Mouse (Mus musculus): Measurements from ENCODE around the gene Fnbp1. TPM values are rescaled to one million over a fixed set of nuclear protein-coding genes. Genes with fewer than 3 reads are reported as not detected.
A peak's percentile ranks its signal among the peaks of the same experiment; 100 is the strongest.

Gene Fnbp1
- polyA plus RNA-seq, 1 experiment from 2014 or later, result 15.7 TPM

GRCm38 (mm10) chr2:31096119-31096518, 45.7 kb downstream of the Fnbp1 start:
- Histone ChIP-seq H3K9ac (ENCODE audit: low read length) (no peak overlapping the region), H3K36me3 (ENCODE audit: control insufficient read depth, insufficient read depth, low read length) (0 out of 2 replicates have a peak, but pooled peaks cover 4% of the 10 kb centered on the region), H3K9me3 (ENCODE audit: control insufficient read depth, low read length) (no peaks in the 10 kb centered on the region), H3K27me3 (ENCODE audit: control insufficient read depth, insufficient read depth, low read length) (no peaks in the 10 kb centered on the region), H3K4me2 (replicated peaks; ENCODE audit: low read depth) (no peak overlapping the region), H3K27ac (replicated peaks) (no peak overlapping the region), H3K4me3 (ENCODE audit: low read depth, low read length) (no peak overlapping the region), H3K4me1 (replicated peaks; ENCODE audit: control insufficient read depth, insufficient read depth) (no peaks in the 10 kb centered on the region)
- no peak for DNase-seq (ENCODE audit: low spot score)
- TF ChIP-seq CTCF (IDR thresholded peaks at IDR 0.05; ENCODE audit: low read depth) (no peak), EP300 (optimal IDR thresholded peaks at IDR 0.05) (no peak)
- 80% methylated on average over 15 of the region's 15 CpGs for WGBS
- no peak for ATAC-seq (ENCODE audit: low FRiP score, low TSS enrichment)

GRCm38 (mm10) chr2:31094565-31094964, 47.2 kb downstream of the Fnbp1 start:
- no peak overlapping the region for H3K4me2 ChIP-seq (replicated peaks; ENCODE audit: low read depth)
- H3K27ac ChIP-seq (replicated peaks), result no peak overlapping the region
- no peak for ATAC-seq (ENCODE audit: low FRiP score, low TSS enrichment)
- no peaks in the 10 kb centered on the region for H3K27me3 ChIP-seq (ENCODE audit: control insufficient read depth, insufficient read depth, low read length)
- 44% methylated on average over 5 of the region's 5 CpGs for WGBS
- H3K4me3 ChIP-seq (ENCODE audit: low read depth, low read length), result no peak overlapping the region
- DNase-seq (ENCODE audit: low spot score), result peak; percentile 36
- no peak overlapping the region for H3K9ac ChIP-seq (ENCODE audit: low read length)
- H3K36me3 ChIP-seq (ENCODE audit: control insufficient read depth, insufficient read depth, low read length), result 0 out of 2 replicates have a peak, but pooled peaks cover 4% of the 10 kb centered on the region
- TF ChIP-seq CTCF (IDR thresholded peaks at IDR 0.05; ENCODE audit: low read depth), result no peak
- TF ChIP-seq EP300 (optimal IDR thresholded peaks at IDR 0.05), result no peak
- no peaks in the 10 kb centered on the region for H3K9me3 ChIP-seq (ENCODE audit: control insufficient read depth, low read length)
- H3K4me1 ChIP-seq (replicated peaks; ENCODE audit: control insufficient read depth, insufficient read depth), result no peaks in the 10 kb centered on the region

GRCm38 (mm10) chr2:31092939-31093338, 48.9 kb downstream of the Fnbp1 start:
- TF ChIP-seq CTCF (IDR thresholded peaks at IDR 0.05; ENCODE audit: low read depth), result no peak
- TF ChIP-seq EP300 (optimal IDR thresholded peaks at IDR 0.05), result no peak
- 70% methylated on average over 3 of the region's 3 CpGs for WGBS
- no peak overlapping the region for H3K9ac ChIP-seq (ENCODE audit: low read length)
- H3K4me2 ChIP-seq (replicated peaks; ENCODE audit: low read depth), result no peak overlapping the region
- H3K4me1 ChIP-seq (replicated peaks; ENCODE audit: control insufficient read depth, insufficient read depth), result no peaks in the 10 kb centered on the region
- H3K27ac ChIP-seq (replicated peaks), result no peak overlapping the region
- H3K9me3 ChIP-seq (ENCODE audit: control insufficient read depth, low read length), result no peaks in the 10 kb centered on the region
- ATAC-seq (ENCODE audit: low FRiP score, low TSS enrichment) (no peak), DNase-seq (ENCODE audit: low spot score) (no peak)
- 0 out of 2 replicates have a peak, but pooled peaks cover 4% of the 10 kb centered on the region for H3K36me3 ChIP-seq (ENCODE audit: control insufficient read depth, insufficient read depth, low read length)
- H3K4me3 ChIP-seq (ENCODE audit: low read depth, low read length), result no peak overlapping the region
- H3K27me3 ChIP-seq (ENCODE audit: control insufficient read depth, insufficient read depth, low read length), result no peaks in the 10 kb centered on the region

GRCm38 (mm10) chr2:31091182-31091581, 50.6 kb downstream of the Fnbp1 start:
- 57% methylated on average over 3 of the region's 3 CpGs for WGBS
- H3K27me3 ChIP-seq (ENCODE audit: control insufficient read depth, insufficient read depth, low read length), result no peaks in the 10 kb centered on the region
- no peaks in the 10 kb centered on the region for H3K4me1 ChIP-seq (replicated peaks; ENCODE audit: control insufficient read depth, insufficient read depth)
- no peak overlapping the region for H3K4me3 ChIP-seq (ENCODE audit: low read depth, low read length)
- no peak for ATAC-seq (ENCODE audit: low FRiP score, low TSS enrichment)
- no peak for TF ChIP-seq CTCF (IDR thresholded peaks at IDR 0.05; ENCODE audit: low read depth)
- no peak for TF ChIP-seq EP300 (optimal IDR thresholded peaks at IDR 0.05)
- 0 out of 2 replicates have a peak, but pooled peaks cover 4% of the 10 kb centered on the region for H3K36me3 ChIP-seq (ENCODE audit: control insufficient read depth, insufficient read depth, low read length)
- no peaks in the 10 kb centered on the region for H3K9me3 ChIP-seq (ENCODE audit: control insufficient read depth, low read length)
- DNase-seq (ENCODE audit: low spot score), result no peak
- H3K9ac ChIP-seq (ENCODE audit: low read length), result no peak overlapping the region
- no peak overlapping the region for H3K4me2 ChIP-seq (replicated peaks; ENCODE audit: low read depth)
- no peak overlapping the region for H3K27ac ChIP-seq (replicated peaks)

GRCm38 (mm10) chr2:31089607-31090006, 52.2 kb downstream of the Fnbp1 start:
- H3K36me3 ChIP-seq (ENCODE audit: control insufficient read depth, insufficient read depth, low read length), result no peaks in the 10 kb centered on the region
- WGBS, result 70% methylated on average over 16 of the region's 16 CpGs
- no peaks in the 10 kb centered on the region for H3K27me3 ChIP-seq (ENCODE audit: control insufficient read depth, insufficient read depth, low read length)
- H3K27ac ChIP-seq (replicated peaks), result peak overlapping the region; percentile 50
- TF ChIP-seq CTCF (IDR thresholded peaks at IDR 0.05; ENCODE audit: low read depth) (no peak), EP300 (optimal IDR thresholded peaks at IDR 0.05) (no peak)
- H3K4me2 ChIP-seq (replicated peaks; ENCODE audit: low read depth), result no peak overlapping the region
- no peak overlapping the region for H3K9ac ChIP-seq (ENCODE audit: low read length)
- no peak for DNase-seq (ENCODE audit: low spot score)
- no peak for ATAC-seq (ENCODE audit: low FRiP score, low TSS enrichment)
- H3K4me3 ChIP-seq (ENCODE audit: low read depth, low read length), result no peak overlapping the region
- no peaks in the 10 kb centered on the region for H3K9me3 ChIP-seq (ENCODE audit: control insufficient read depth, low read length)
- no peaks in the 10 kb centered on the region for H3K4me1 ChIP-seq (replicated peaks; ENCODE audit: control insufficient read depth, insufficient read depth)

GRCm38 (mm10) chr2:31088871-31089270, 52.9 kb downstream of the Fnbp1 start:
- H3K9ac ChIP-seq (ENCODE audit: low read length), result no peak overlapping the region
- TF ChIP-seq EP300 (optimal IDR thresholded peaks at IDR 0.05) (no peak), CTCF (IDR thresholded peaks at IDR 0.05; ENCODE audit: low read depth) (no peak)
- H3K27ac ChIP-seq (replicated peaks), result peak overlapping the region; percentile 50
- DNase-seq (ENCODE audit: low spot score) (no peak), ATAC-seq (ENCODE audit: low FRiP score, low TSS enrichment) (no peak)
- H3K4me2 ChIP-seq (replicated peaks; ENCODE audit: low read depth), result no peak overlapping the region
- H3K4me3 ChIP-seq (ENCODE audit: low read depth, low read length), result no peak overlapping the region
- WGBS, result 74% methylated on average over 8 of the region's 8 CpGs
- 0 out of 2 replicates have a peak, but pooled peaks cover 3% of the 10 kb centered on the region for H3K36me3 ChIP-seq (ENCODE audit: control insufficient read depth, insufficient read depth, low read length)
- no peaks in the 10 kb centered on the region for H3K4me1 ChIP-seq (replicated peaks; ENCODE audit: control insufficient read depth, insufficient read depth)
- H3K9me3 ChIP-seq (ENCODE audit: control insufficient read depth, low read length), result no peaks in the 10 kb centered on the region
- no peaks in the 10 kb centered on the region for H3K27me3 ChIP-seq (ENCODE audit: control insufficient read depth, insufficient read depth, low read length)
